Mouse (Mus musculus) cerebellum, postnatal 36 days (tissue): ENCODE results near the gene Tnnc2.
"Not testable (repeated sequence)": the region's sequence is repeated elsewhere in the genome, so short reads cannot be mapped to it uniquely, and the experiment has no call there.

Experiments used
- DNase-seq, 2 experiments: peaks; one replicate each; pipeline ENCODE4 v3.0.0; 2021 to 2022; ENCODE audit warnings: mixed read lengths in 2 of 2

Gene Tnnc2

GRCm38 (mm10) chr2:164779481-164780086 lies at the start of gene Tnnc2:
Tnnc2 (minus strand) TSS chr2:164779967.
- no peak for DNase-seq

GRCm38 (mm10) chr2:164829090-164829489 lies 49.3 kb upstream of the Tnnc2 start:
- DNase-seq, result no peak

GRCm38 (mm10) chr2:164828437-164828836 lies 48.7 kb upstream of the Tnnc2 start, which contains the start of gene Spata25:
Spata25 (minus strand) TSS chr2:164828537.
- no peak for DNase-seq

- DNase-seq, result no peak
Measured at GRCm38 (mm10) chr2:164827146-164827850, 47.5 kb upstream of the Tnnc2 start.

GRCm38 (mm10) chr2:164825521-164825920 lies 45.8 kb upstream of the Tnnc2 start:
- no peak for DNase-seq

- DNase-seq, result no peak
Measured at GRCm38 (mm10) chr2:164823969-164824368, 44.2 kb upstream of the Tnnc2 start.

GRCm38 (mm10) chr2:164823181-164823585 lies 43.4 kb upstream of the Tnnc2 start:
- DNase-seq, result no peak

GRCm38 (mm10) chr2:164822636-164823165 lies 42.9 kb upstream of the Tnnc2 start, which contains the start of gene Zswim1:
Zswim1 (plus strand) TSS chr2:164822686.
- peak; percentile 100 for DNase-seq

- DNase-seq, result peak in 1 of 2 experiments; percentile 40
Measured at GRCm38 (mm10) chr2:164821060-164821459, 41.3 kb upstream of the Tnnc2 start.

- no peak for DNase-seq
Measured at GRCm38 (mm10) chr2:164817703-164818102, 37.9 kb upstream of the Tnnc2 start.

GRCm38 (mm10) chr2:164817206-164817605 lies 37.4 kb upstream of the Tnnc2 start:
- DNase-seq, result no peak

- DNase-seq, result no peak
Measured at GRCm38 (mm10) chr2:164815821-164816220, 36.1 kb upstream of the Tnnc2 start.

GRCm38 (mm10) chr2:164815348-164815747 lies 35.6 kb upstream of the Tnnc2 start:
- no peak for DNase-seq

GRCm38 (mm10) chr2:164813557-164813956 lies 33.8 kb upstream of the Tnnc2 start:
- DNase-seq, result no peak

- DNase-seq, result no peak
Measured at GRCm38 (mm10) chr2:164806614-164807013, 26.8 kb upstream of the Tnnc2 start.

- no peak for DNase-seq
Measured at GRCm38 (mm10) chr2:164805332-164805718, 25.6 kb upstream of the Tnnc2 start.

- peak; percentile 96 to 100 for DNase-seq
Measured at GRCm38 (mm10) chr2:164804533-164805331, 25.0 kb upstream of the Tnnc2 start, which contains the start of the genes Acot8 and Zswim3. Acot8 (minus strand) TSS chr2:164804882. Zswim3 (plus strand) TSS chr2:164805098.

GRCm38 (mm10) chr2:164803921-164804313 lies 24.1 kb upstream of the Tnnc2 start:
- DNase-seq, result no peak

GRCm38 (mm10) chr2:164803201-164803920 lies 23.6 kb upstream of the Tnnc2 start:
- no peak for DNase-seq

- no peak for DNase-seq
Measured at GRCm38 (mm10) chr2:164800252-164801004, 20.7 kb upstream of the Tnnc2 start.

- DNase-seq, result not testable (repeated sequence)
Measured at GRCm38 (mm10) chr2:164798554-164798953, 18.8 kb upstream of the Tnnc2 start.

- DNase-seq, result no peak
Measured at GRCm38 (mm10) chr2:164795868-164796267, 16.1 kb upstream of the Tnnc2 start.
